Mouse (Mus musculus): ENCODE measurements at regions not wholly inside any gene's neighbourhood (a gene's known extent, or its start where the extent isn't known, plus 50 kb on each side); places are given as distances from the start of the nearest gene placed in this dataset.

DNA sequence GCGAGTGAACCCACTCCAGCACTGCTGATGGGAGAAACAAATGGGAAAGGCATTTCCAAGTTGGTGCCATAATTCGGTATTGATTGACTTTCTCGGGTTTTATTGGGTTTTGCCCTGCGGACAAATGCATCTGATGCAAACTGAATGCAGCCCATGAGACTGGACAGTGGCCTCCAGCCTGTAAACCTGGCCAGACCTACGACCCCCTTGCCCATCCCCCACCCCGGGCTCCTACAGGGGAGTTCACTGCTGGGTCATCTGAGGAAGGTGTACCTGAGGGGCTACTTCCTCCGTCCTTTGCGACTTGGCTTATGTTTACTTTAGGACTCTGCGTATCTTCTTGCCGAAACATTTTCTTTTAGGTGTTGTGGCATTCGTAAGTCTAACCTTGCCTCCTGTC, 262.3 kb upstream of the Irx2 start:
- Histone ChIP-seq H3K27ac (ENCODE audit: low read depth, low read length) (no peak overlapping the region), H3K27me3 (replicated peaks; ENCODE audit: control insufficient read depth, insufficient read depth, low read length) (peaks cover 47% of the 10 kb centered on the region), H3K4me2 (ENCODE audit: low read length) (peak overlapping the region; percentile 6; the same call in 1 of the 2 replicates), H3K9me3 (replicated peaks; ENCODE audit: control insufficient read depth, low read length) (no peaks in the 10 kb centered on the region), H3K36me3 (ENCODE audit: control insufficient read depth, insufficient read depth, low read length) (no peaks in the 10 kb centered on the region), H3K9ac (ENCODE audit: low read length) (no peak overlapping the region), H3K4me3 (ENCODE audit: low read depth, low read length) (no peak overlapping the region), H3K4me1 (ENCODE audit: control insufficient read depth, insufficient read depth, low read length) (no peaks in the 10 kb centered on the region)
- DNase-seq (ENCODE audit: low spot score) (no peak), ATAC-seq (no peak)
- WGBS = 60% methylated on average over 11 of the region's 11 CpGs

DNA sequence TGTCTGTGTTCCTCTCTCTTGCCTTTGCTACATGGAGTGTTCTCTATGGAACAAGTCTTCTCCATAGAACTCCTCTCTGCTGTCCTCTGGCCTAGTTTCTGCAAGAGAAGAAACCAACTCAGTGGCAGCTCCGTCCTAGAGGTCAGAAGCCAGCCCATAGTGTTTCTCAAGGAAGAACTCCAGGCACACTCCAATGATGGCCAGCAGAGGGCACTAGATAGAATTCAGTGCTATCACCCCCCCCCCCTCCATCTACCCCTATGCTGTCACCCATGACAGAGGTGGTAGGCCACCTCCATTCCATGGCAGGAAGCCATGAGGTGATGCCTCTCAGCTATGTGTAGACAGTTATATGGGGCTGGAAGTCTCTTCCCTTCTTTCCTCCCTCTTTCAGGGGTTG, 258.5 kb upstream of the Irx2 start:
- Histone ChIP-seq H3K9ac (ENCODE audit: low read length) (no peak overlapping the region), H3K9me3 (replicated peaks; ENCODE audit: control insufficient read depth, low read length) (no peaks in the 10 kb centered on the region), H3K27me3 (replicated peaks; ENCODE audit: control insufficient read depth, insufficient read depth, low read length) (peaks cover 17% of the 10 kb centered on the region; the same call in 1 of the 2 replicates), H3K36me3 (ENCODE audit: control insufficient read depth, insufficient read depth, low read length) (no peaks in the 10 kb centered on the region), H3K4me1 (ENCODE audit: control insufficient read depth, insufficient read depth, low read length) (no peaks in the 10 kb centered on the region), H3K27ac (ENCODE audit: low read depth, low read length) (no peak overlapping the region), H3K4me3 (ENCODE audit: low read depth, low read length) (no peak overlapping the region), H3K4me2 (ENCODE audit: low read length) (no peak overlapping the region)
- ATAC-seq (no peak), DNase-seq (ENCODE audit: low spot score) (no peak)
- 81% methylated on average over 1 of the region's 1 CpGs for WGBS

DNA sequence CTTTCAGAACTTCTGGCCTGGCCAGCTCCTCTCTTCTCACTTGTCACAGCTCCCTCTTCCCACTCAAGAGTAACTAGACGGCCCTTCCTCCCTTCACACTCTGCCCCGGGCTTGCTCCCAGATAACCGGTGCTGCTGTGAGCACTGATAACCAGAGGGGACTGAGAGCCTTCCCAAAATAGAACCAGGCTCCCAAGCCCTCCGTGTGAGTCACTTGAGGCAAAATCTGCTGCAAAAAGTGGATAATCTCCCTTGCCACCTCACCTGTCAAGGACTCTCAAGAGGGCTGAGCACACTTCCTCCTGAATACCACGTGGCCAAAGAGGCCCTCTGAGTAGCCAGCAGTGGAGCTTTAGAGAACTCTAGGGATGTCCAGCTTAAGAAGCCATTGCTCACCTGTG, 257.6 kb upstream of the Irx2 start:
- H3K9me3 ChIP-seq (replicated peaks; ENCODE audit: control insufficient read depth, low read length) = no peaks in the 10 kb centered on the region
- H3K9ac ChIP-seq (ENCODE audit: low read length) = no peak overlapping the region
- H3K27me3 ChIP-seq (replicated peaks; ENCODE audit: control insufficient read depth, insufficient read depth, low read length) = peaks cover 14% of the 10 kb centered on the region; the same call in 1 of the 2 replicates
- H3K27ac ChIP-seq (ENCODE audit: low read depth, low read length) = no peak overlapping the region
- H3K4me2 ChIP-seq (ENCODE audit: low read length) = no peak overlapping the region
- H3K4me1 ChIP-seq (ENCODE audit: control insufficient read depth, insufficient read depth, low read length) = no peaks in the 10 kb centered on the region
- 66% methylated on average over 5 of the region's 5 CpGs for WGBS
- no peak for DNase-seq (ENCODE audit: low spot score)
- no peak for ATAC-seq
- no peak overlapping the region for H3K4me3 ChIP-seq (ENCODE audit: low read depth, low read length)
- H3K36me3 ChIP-seq (ENCODE audit: control insufficient read depth, insufficient read depth, low read length) = no peaks in the 10 kb centered on the region

DNA sequence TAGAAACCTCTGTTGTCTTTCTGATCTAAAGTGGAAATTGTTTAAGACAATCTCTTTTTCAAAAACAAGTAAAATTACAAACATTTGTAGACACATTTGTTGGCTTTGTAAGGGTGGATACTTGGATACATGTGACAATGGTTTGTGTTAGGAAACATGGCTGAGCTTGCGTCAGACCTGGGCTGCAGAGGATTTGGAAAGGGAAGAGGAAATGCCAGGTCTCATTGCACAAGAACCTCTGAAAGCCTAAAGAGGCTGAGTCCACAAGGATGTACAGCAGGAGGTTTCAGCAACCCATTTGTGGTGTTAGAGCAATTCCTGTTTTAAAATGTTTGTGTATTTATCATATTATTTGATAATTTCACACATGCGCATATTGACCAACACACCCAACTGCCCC, 235.3 kb upstream of the Irx2 start:
- no peak for DNase-seq (ENCODE audit: low spot score)
- no peaks in the 10 kb centered on the region for H3K36me3 ChIP-seq (ENCODE audit: control insufficient read depth, insufficient read depth, low read length)
- no peak overlapping the region for H3K4me2 ChIP-seq (ENCODE audit: low read length)
- H3K27ac ChIP-seq (ENCODE audit: low read depth, low read length) = no peak overlapping the region
- no peak overlapping the region for H3K4me3 ChIP-seq (ENCODE audit: low read depth, low read length)
- no peaks in the 10 kb centered on the region for H3K9me3 ChIP-seq (replicated peaks; ENCODE audit: control insufficient read depth, low read length)
- H3K9ac ChIP-seq (ENCODE audit: low read length) = no peak overlapping the region
- 92% methylated on average over 2 of the region's 2 CpGs for WGBS
- no peak for ATAC-seq
- H3K27me3 ChIP-seq (replicated peaks; ENCODE audit: control insufficient read depth, insufficient read depth, low read length) = no peaks in the 10 kb centered on the region
- no peaks in the 10 kb centered on the region for H3K4me1 ChIP-seq (ENCODE audit: control insufficient read depth, insufficient read depth, low read length)

DNA sequence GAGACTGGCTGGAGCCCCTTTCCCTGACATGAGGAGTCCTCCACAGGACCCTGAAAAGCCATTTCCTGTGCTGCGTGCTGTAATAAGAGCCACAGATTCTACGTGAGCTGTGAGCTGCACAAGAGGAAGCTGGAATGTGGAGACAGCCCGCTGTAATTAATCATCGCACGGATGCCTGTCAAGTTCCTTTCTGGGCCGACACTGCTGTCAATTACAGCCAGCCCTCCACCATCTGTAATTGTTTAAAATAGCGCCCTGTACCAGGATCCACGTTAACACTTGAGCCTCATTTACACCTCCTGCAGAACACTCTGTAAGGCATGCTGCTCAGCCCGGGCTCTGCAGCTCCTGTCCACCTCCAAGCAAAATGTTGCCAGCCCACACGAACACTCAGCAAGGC, 227.9 kb upstream of the Irx2 start:
- Histone ChIP-seq H3K9me3 (replicated peaks; ENCODE audit: control insufficient read depth, low read length) (no peaks in the 10 kb centered on the region), H3K36me3 (ENCODE audit: control insufficient read depth, insufficient read depth, low read length) (no peaks in the 10 kb centered on the region), H3K4me2 (ENCODE audit: low read length) (0 out of 2 replicates have a peak overlapping the region, but pooled peaks have one; percentile 13), H3K27ac (ENCODE audit: low read depth, low read length) (no peak overlapping the region; the same call in 1 of the 2 replicates), H3K4me1 (ENCODE audit: control insufficient read depth, insufficient read depth, low read length) (peaks cover 10% of the 10 kb centered on the region; the same call in 1 of the 2 replicates), H3K27me3 (replicated peaks; ENCODE audit: control insufficient read depth, insufficient read depth, low read length) (no peaks in the 10 kb centered on the region), H3K4me3 (ENCODE audit: low read depth, low read length) (no peak overlapping the region), H3K9ac (ENCODE audit: low read length) (no peak overlapping the region)
- 24% methylated on average over 10 of the region's 10 CpGs for WGBS
- peak; percentile 73 for DNase-seq (ENCODE audit: low spot score)
- ATAC-seq = peak; percentile 90

DNA sequence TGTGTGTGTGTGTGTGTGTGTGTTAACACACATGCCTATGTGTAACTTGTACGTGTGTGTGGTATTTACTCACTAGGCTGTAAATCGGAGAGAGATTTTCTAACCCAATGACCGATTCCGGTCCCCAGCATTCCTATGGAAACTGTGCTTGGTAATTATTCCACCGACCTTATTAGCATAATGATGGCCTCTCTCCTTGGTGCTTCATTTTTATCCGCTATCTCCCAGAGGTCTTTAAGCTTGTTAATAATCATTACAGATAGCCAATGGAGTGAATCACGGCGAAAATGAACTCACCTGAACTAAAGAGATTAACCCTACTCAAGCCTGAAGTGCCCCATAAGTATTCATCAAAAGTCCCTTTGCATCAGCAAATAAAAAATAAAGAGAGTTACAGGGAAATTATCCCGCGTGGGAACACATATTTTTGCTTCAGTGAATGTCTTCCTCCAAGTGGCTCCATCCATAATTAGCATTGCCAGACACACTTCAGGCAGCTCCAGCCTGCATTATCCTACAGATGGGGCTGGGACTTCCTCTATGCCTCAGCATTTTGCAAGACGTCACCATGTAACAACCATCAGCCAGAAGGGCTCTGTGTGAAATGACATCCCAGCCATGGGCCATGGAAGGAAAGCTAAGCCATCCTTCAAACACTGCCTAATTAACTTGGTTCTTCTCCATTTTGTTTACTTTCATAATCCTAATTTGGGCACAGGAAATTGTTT, 219.2 kb upstream of the Irx2 start:
- H3K9me3 ChIP-seq (replicated peaks; ENCODE audit: control insufficient read depth, low read length) = no peaks in the 10 kb centered on the region
- H3K36me3 ChIP-seq (ENCODE audit: control insufficient read depth, insufficient read depth, low read length) = no peaks in the 10 kb centered on the region
- H3K4me1 ChIP-seq (ENCODE audit: control insufficient read depth, insufficient read depth, low read length) = no peaks in the 10 kb centered on the region
- no peaks in the 10 kb centered on the region for H3K27me3 ChIP-seq (replicated peaks; ENCODE audit: control insufficient read depth, insufficient read depth, low read length)
- ATAC-seq = no peak
- H3K9ac ChIP-seq (ENCODE audit: low read length) = no peak overlapping the region
- no peak overlapping the region for H3K27ac ChIP-seq (ENCODE audit: low read depth, low read length)
- no peak overlapping the region for H3K4me2 ChIP-seq (ENCODE audit: low read length)
- DNase-seq (ENCODE audit: low spot score) = no peak
- WGBS = 64% methylated on average over 11 of the region's 11 CpGs
- H3K4me3 ChIP-seq (ENCODE audit: low read depth, low read length) = no peak overlapping the region

DNA sequence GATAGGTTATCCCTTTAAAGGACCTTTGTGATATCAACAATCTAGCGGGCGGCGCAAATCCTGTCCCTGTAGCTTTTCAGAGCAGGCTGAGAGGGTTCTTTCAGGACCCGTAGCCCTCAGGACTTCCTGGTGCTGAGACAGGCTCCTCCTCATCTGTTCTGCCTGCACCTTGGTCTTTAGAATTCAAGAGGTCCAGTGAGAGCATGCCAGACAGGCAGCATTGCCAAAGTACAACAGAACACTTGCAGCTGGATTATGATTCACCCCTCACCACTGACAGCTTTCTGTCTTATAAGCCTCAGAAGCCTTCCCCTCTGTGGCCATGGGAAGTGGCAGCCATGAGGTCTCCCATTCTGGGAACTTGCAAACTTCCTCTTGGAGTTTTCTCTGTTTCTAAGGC, 216.0 kb upstream of the Irx2 start:
- Histone ChIP-seq H3K4me2 (ENCODE audit: low read length) (no peak overlapping the region), H3K9me3 (replicated peaks; ENCODE audit: control insufficient read depth, low read length) (no peaks in the 10 kb centered on the region), H3K27ac (ENCODE audit: low read depth, low read length) (no peak overlapping the region), H3K9ac (ENCODE audit: low read length) (no peak overlapping the region), H3K27me3 (replicated peaks; ENCODE audit: control insufficient read depth, insufficient read depth, low read length) (no peaks in the 10 kb centered on the region), H3K4me3 (ENCODE audit: low read depth, low read length) (no peak overlapping the region), H3K36me3 (ENCODE audit: control insufficient read depth, insufficient read depth, low read length) (no peaks in the 10 kb centered on the region), H3K4me1 (ENCODE audit: control insufficient read depth, insufficient read depth, low read length) (no peaks in the 10 kb centered on the region)
- ATAC-seq = no peak
- no peak for DNase-seq (ENCODE audit: low spot score)
- 91% methylated on average over 4 of the region's 4 CpGs for WGBS

DNA sequence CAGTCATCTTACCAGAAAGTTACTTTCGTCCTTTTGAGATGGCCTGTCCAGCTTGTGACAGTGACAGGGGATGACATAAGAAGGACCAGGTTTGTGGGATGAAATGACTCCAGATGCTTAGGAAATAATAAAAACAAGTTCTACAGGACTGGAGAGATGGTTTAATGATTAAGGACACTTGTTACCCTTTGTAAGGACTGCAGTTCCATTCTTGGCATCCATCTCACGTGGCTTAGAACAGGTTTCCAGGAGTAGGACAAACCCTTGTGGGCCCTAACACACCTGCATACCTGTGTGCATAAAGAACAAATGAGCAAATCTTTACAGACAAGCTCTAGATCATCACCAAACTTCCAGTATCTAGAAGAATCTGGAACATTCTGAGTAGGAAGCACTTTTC, 211.6 kb upstream of the Irx2 start:
- DNase-seq (ENCODE audit: low spot score) = no peak
- H3K4me3 ChIP-seq (ENCODE audit: low read depth, low read length) = no peak overlapping the region
- no peak overlapping the region for H3K4me2 ChIP-seq (ENCODE audit: low read length)
- ATAC-seq = no peak
- H3K27ac ChIP-seq (ENCODE audit: low read depth, low read length) = no peak overlapping the region
- 76% methylated on average over 2 of the region's 2 CpGs for WGBS
- H3K36me3 ChIP-seq (ENCODE audit: control insufficient read depth, insufficient read depth, low read length) = no peaks in the 10 kb centered on the region
- no peak overlapping the region for H3K9ac ChIP-seq (ENCODE audit: low read length)
- no peaks in the 10 kb centered on the region for H3K4me1 ChIP-seq (ENCODE audit: control insufficient read depth, insufficient read depth, low read length)
- no peaks in the 10 kb centered on the region for H3K9me3 ChIP-seq (replicated peaks; ENCODE audit: control insufficient read depth, low read length)
- H3K27me3 ChIP-seq (replicated peaks; ENCODE audit: control insufficient read depth, insufficient read depth, low read length) = no peaks in the 10 kb centered on the region

DNA sequence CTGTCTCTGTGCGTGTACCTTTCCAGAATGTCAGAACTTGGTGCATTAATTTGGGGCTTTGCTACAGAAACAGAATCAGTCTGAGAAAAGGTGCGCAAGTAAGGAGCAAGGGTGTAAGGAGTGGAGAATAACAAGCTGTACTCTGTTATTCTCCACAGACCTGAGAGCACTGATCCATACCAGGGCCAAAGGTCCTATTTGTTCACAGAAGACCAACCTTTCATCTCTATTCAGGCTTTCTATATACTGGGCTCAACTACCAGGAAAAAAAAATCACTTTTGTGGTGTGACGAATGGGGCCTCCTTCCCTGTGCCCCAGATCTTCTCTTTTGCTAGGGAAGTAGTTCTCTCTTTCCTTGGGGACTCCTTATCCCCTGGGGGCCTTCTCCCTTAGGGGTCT, 210.8 kb upstream of the Irx2 start:
- H3K9me3 ChIP-seq (replicated peaks; ENCODE audit: control insufficient read depth, low read length) = no peaks in the 10 kb centered on the region
- no peaks in the 10 kb centered on the region for H3K27me3 ChIP-seq (replicated peaks; ENCODE audit: control insufficient read depth, insufficient read depth, low read length)
- H3K4me2 ChIP-seq (ENCODE audit: low read length) = no peak overlapping the region
- H3K4me1 ChIP-seq (ENCODE audit: control insufficient read depth, insufficient read depth, low read length) = no peaks in the 10 kb centered on the region
- no peaks in the 10 kb centered on the region for H3K36me3 ChIP-seq (ENCODE audit: control insufficient read depth, insufficient read depth, low read length)
- no peak for DNase-seq (ENCODE audit: low spot score)
- 87% methylated on average over 3 of the region's 3 CpGs for WGBS
- ATAC-seq = no peak
- no peak overlapping the region for H3K4me3 ChIP-seq (ENCODE audit: low read depth, low read length)
- H3K9ac ChIP-seq (ENCODE audit: low read length) = no peak overlapping the region
- no peak overlapping the region for H3K27ac ChIP-seq (ENCODE audit: low read depth, low read length)

Data from forebrain, embryonic 14.5 days (tissue).